6 mouse cellular contexts compared by ENCODE assay signal in genomic region chr4:55279351-55279750, GRCm38 (mm10).
DNase-seq lines count a peak whose midpoint lies in the region; ATAC-seq and TF ChIP-seq lines count a peak whose summit lies in the region.
"Not testable (repeated sequence)": the region's sequence is repeated elsewhere in the genome, so short reads cannot be mapped to it uniquely, and the experiment has no call there.

No protein-coding gene starts in this region.

- H3K4me3 ChIP-seq in E14TG2a.4 (replicated peaks; ENCODE audit: low read length); MEL (ENCODE audit: control insufficient read depth in 1 of 2, insufficient read depth in 1 of 2, low read depth in 2 of 2, low read length in 2 of 2); layer of hippocampus, adult 2 months; neural tube, embryonic 11.5 days (ENCODE audit: low read depth, low read length): not testable (repeated sequence)

- peak; percentile 11; the same call in 1 of the 2 replicates for TF ChIP-seq RAD21 in MEL (IDR thresholded peaks at IDR 0.05; ENCODE audit: low read depth, low read length)

- H3K27me3 ChIP-seq in E14TG2a.4 (ENCODE audit: insufficient read depth, low read length); MEL (ENCODE audit: control insufficient read depth in 1 of 2, insufficient read depth in 2 of 2, low read length in 2 of 2); neural tube, embryonic 11.5 days (ENCODE audit: control insufficient read depth, insufficient read depth, low read length): not testable (repeated sequence)

- H3K27ac ChIP-seq in MEL (ENCODE audit: control insufficient read depth, low read depth, low read length); layer of hippocampus, adult 2 months; neural tube, embryonic 11.5 days (ENCODE audit: low read depth, low read length): not testable (repeated sequence)

- peak; percentile 82 for DNase-seq in ES-CJ7 (ENCODE audit: low read depth, low spot score)
- DNase-seq in MEL (ENCODE audit: low read depth, low spot score); layer of hippocampus, adult 2 months (ENCODE audit: low spot score in 2 of 2): not testable (repeated sequence)
- DNase-seq in R1 (ENCODE audit: low read depth, low spot score): peak; percentile 87
- peak; percentile 2 for DNase-seq in neural tube, embryonic 11.5 days (ENCODE audit: low spot score)

- not testable (repeated sequence) for H3K9ac ChIP-seq in MEL (ENCODE audit: control insufficient read depth, low read depth, low read length, poor library complexity, severe bottlenecking); neural tube, embryonic 11.5 days (ENCODE audit: low read length)

- ATAC-seq in neural tube, embryonic 11.5 days (ENCODE audit: insufficient read depth, low FRiP score, low TSS enrichment): not testable (repeated sequence)

- TF ChIP-seq EP300 in MEL (IDR thresholded peaks at IDR 0.05; ENCODE audit: low read depth in 1 of 2, low read length in 2 of 2): not testable (repeated sequence)

- not testable (repeated sequence) for H3K79me2 ChIP-seq in MEL (ENCODE audit: control insufficient read depth, insufficient read depth, low read length, poor library complexity)

- WGBS in neural tube, embryonic 11.5 days: 93% methylated on average over 8 of the region's 8 CpGs

- H3K4me2 ChIP-seq in neural tube, embryonic 11.5 days (ENCODE audit: low read depth): not testable (repeated sequence)

- not testable (repeated sequence) for TF ChIP-seq POLR2A in MEL (IDR thresholded peaks at IDR 0.05; ENCODE audit: control insufficient read depth in 1 of 2, insufficient read depth in 1 of 2, low read depth in 1 of 2, low read length in 2 of 2, poor library complexity in 1 of 2)

- not testable (repeated sequence) for H3K36me3 ChIP-seq in E14TG2a.4 (ENCODE audit: insufficient read depth, low read length); MEL (ENCODE audit: control insufficient read depth in 1 of 2, insufficient read depth in 2 of 2, low read length in 2 of 2); neural tube, embryonic 11.5 days (ENCODE audit: control insufficient read depth, insufficient read depth, low read length)

- TF ChIP-seq CTCF in E14TG2a.4 (conservative IDR thresholded peaks at IDR 0.05; ENCODE audit: low read length) (peak; percentile 20; the same call in 1 of the 2 replicates), MEL (IDR thresholded peaks at IDR 0.05 in 2 of 3, conservative IDR thresholded peaks at IDR 0.05 in 1 of 3; ENCODE audit: control insufficient read depth in 1 of 3, insufficient read depth in 1 of 3, low read depth in 2 of 3, low read length in 3 of 3, poor library complexity in 1 of 3, severe bottlenecking in 1 of 3) (peak in 2 of 3 experiments; percentile 8 to 12; a peak in 1 of 6 replicates)
- TF ChIP-seq CTCF in layer of hippocampus, adult 2 months (conservative IDR thresholded peaks at IDR 0.05): 0 out of 2 replicates have a peak, but pooled peaks have one; percentile 8

- H3K4me1 ChIP-seq in E14TG2a.4 (replicated peaks; ENCODE audit: low read depth, low read length): peaks cover 38% of the 10 kb centered on the region
- not testable (repeated sequence) for H3K4me1 ChIP-seq in MEL (ENCODE audit: control insufficient read depth in 1 of 2, insufficient read depth in 2 of 2, low read length in 2 of 2); neural tube, embryonic 11.5 days (ENCODE audit: control insufficient read depth, insufficient read depth, low read length)

- not testable (repeated sequence) for H3K9me3 ChIP-seq in E14TG2a.4 (ENCODE audit: low read length); MEL (replicated peaks; ENCODE audit: insufficient read depth, low read length); neural tube, embryonic 11.5 days (ENCODE audit: control insufficient read depth, low read length)

TF ChIP-seq in MEL, 35 proteins besides CTCF, POLR2A, EP300 and RAD21:
- 0 out of 2 replicates have a peak, but pooled peaks have one; percentile 7 for TF ChIP-seq SMC3 (IDR thresholded peaks at IDR 0.05; ENCODE audit: low read depth, low read length)
